Mouse (Mus musculus): ENCODE measurements around the gene Naa10.
A peak's percentile ranks its signal among the peaks of the same experiment; 100 is the strongest.

The Naa10 gene

DNA sequence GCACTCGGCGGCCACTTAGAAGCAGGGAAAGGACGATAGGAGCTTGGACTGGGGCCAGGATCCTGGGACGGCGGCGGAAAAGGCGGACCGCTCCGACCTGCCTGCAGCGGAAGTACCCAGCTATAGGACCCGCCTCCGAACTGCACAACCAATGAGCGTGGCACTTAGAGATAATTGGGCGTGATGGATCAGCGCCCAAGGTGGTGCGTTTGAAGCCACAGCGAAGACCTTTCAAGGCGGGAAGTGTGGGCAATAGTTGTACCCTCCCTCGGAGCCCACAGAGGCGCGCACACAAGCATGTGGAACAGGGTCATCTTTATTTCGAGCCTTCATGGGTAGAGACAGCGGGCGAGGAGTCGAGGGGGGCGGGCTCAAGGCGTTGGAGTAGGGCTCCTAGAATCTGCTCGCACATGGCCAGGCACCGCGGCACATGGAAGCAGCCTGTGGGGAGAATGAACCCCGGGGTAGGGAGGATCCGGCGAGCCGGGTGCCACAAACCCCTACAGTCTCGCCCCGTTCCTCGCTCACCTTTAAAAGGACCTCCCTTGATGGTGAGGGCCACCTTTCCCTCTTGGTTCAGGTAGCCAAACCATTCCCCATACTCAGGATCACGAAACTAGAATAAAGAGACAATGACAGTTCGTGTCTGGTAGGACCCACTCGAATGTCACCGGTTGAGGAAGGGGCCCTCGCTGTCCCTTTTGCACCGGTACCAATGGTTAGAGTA, at the start of gene Naa10, which contains the start of gene Arhgap4:
Gene Naa10 (minus strand): TSS at position 122 of the 727 bp plus-strand sequence.
Gene Arhgap4 (minus strand): TSS at position 48 of the 727 bp plus-strand sequence.
- peak; percentile 97 for ATAC-seq (ENCODE audit: insufficient number of reproducible peaks, low FRiP score, low TSS enrichment)

DNA sequence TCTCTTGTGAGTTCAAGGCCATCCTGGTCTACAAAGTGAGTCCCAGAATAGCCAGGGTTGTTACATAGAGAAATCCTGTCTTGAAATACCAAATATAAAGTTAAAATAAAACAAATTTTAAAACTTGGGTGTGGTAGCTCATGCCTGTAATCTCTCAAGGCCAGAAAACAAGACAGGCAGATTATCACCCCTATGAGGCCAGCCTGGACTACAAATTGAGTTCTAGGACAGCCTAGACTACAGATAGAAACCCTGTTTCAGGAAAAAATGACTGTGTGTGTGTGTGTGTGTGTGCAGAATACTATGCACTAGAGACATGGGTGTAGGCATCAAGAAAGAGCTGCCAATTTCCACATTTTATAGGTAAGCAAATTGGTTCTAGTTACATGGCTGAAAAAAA, 49.0 kb upstream of the Naa10 start:
- ATAC-seq (ENCODE audit: insufficient number of reproducible peaks, low FRiP score, low TSS enrichment), result no peak

DNA sequence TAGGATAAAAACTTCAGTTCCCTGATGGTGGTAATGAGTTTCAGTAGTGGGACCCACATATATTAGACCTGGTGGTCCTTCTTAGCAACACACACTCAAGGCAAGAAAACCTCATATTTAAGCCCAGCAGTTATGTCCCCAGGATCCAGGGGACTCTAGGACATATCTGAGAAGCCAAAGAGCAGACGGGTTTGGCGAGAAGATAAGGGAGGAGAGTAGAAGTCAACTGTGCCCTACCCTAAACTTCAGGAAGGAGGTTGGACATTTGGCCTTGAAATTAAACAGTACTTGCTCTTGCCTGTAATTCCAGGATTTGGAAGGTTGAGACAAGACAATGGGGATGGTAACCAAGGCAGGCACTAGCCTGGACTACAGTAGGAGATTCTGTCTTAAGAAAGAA, 48.0 kb upstream of the Naa10 start:
- no peak for ATAC-seq (ENCODE audit: insufficient number of reproducible peaks, low FRiP score, low TSS enrichment)

DNA sequence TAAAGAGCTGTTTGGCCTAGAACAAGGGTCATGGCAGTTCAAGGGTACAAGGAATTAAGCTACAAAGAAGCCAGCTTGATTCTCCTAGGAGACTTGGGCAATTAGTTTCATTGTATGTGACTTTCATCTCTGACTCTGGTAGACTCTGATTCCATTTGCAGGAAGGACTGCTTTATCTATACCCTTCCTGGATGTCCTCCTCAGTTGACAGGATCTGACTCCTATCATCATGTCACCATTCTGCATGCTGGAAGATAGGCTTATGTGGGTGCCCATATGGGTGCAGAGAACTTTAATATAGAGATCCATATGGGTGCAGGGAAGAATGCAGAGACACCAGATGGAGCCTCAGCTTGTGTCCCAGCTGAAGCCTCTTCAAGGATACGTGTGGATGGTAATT, 47.4 kb upstream of the Naa10 start:
- ATAC-seq (ENCODE audit: insufficient number of reproducible peaks, low FRiP score, low TSS enrichment), result no peak

DNA sequence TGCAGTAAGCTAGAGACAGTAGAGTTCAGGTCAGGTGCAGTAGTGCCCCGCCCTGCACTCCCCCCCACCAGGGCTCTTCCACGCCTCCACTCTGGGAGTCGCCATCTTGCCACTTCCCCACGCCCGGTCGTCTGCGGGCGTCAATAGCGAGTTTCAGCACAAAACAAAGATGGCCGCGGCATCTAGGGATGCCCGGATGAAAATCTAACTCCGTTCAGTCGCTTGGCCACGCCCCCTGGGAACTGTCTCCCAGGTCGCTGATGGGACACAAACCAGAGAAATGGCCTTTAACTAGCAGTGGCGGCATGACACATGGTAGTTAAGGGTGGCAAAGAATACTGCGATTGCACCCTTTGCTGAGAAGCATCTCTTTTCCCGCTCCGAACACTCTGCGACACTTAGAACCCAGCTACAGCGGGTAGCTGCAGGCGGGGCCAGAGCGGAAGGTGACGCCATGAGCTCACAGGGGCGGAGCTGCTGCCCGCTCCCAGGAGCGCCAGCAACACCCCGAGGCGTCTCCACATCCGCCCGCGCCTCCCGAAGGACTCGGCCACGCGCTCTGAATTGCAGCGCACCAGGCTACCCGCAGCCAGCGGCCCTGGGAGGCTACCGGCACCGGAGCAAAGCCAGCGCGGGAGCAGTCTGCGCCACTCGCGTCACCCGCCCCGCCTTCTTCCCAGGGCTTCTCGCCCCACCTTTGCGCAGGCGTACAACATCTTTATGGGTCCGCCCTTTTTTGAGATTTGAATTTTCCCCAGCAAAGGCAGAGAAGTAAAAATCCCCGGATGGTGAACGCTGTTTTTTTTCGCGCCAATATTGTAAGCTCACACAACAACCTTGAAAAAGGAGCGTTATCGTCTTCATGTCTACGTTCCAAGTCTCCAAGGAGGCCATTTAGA, 45.7 kb upstream of the Naa10 start:
- peak; percentile 77 for ATAC-seq (ENCODE audit: insufficient number of reproducible peaks, low FRiP score, low TSS enrichment)

DNA sequence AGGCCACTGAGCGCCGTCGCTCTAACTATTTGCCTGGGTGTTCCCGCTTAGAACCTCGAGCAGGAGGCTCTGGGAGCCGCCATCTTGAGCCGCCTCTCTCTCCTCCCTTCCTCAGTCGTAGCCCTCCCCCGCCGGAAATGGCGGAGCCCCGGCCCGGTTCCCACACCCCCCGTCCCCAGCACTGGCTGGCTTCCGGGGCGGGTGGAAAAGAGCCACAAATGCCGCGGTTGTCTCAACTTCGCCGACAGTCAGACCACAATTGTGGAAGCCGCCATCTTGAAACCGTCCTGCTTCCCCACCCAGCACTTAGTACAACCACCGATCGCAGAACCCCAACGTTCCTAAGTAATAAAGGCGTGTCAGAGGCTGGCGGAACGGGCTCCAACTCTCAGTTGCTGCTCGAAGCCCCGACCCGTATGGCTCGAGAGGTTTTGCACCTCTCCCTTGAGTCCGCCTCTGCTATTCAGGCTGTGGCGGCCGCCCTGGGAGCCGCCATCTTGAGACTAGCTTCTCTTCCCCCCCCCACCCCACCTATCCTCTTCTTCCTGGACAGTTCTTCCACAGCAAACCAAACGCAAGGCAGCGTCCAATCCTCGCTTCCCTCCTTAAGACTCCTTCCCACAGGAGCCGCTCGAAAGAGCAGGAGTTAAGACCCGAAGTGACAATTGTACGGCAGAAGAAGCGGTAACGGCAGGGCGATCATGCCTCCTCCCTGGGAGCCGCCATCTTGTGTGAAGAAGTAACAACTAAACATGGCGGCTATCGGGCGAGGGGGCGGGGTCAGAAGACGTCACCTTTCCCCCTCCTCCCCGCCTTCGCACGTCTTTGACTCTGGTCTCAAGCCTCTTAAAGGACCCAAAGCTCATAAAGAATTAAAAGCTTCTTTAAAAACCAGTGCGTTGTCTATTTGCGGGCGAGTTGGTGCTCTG, 44.8 kb upstream of the Naa10 start, which contains the start of gene Hcfc1:
Gene Hcfc1 (minus strand): TSS at position 110 of the 929 bp plus-strand sequence.
- ATAC-seq (ENCODE audit: insufficient number of reproducible peaks, low FRiP score, low TSS enrichment), result peak; percentile 56

DNA sequence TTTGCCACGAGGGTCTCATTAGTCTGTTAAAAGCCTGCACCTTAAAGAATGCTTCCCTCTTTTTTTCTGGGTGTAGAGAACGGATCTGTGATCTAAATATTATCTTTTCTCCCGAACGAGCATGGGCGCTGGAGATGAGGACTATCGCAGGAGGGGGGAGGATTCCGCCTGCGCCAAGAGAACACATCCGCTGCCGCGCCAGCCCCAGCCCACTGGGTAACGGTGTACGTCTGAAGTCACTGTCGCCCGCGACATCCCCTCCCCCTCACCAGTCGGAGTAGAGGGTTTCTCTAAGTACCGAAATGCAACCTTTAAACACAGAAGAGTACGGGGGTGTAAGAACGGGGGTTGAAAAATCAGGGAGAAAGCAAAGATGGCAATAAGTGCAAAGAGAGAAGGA, 43.6 kb upstream of the Naa10 start:
- ATAC-seq (ENCODE audit: insufficient number of reproducible peaks, low FRiP score, low TSS enrichment), result no peak

DNA sequence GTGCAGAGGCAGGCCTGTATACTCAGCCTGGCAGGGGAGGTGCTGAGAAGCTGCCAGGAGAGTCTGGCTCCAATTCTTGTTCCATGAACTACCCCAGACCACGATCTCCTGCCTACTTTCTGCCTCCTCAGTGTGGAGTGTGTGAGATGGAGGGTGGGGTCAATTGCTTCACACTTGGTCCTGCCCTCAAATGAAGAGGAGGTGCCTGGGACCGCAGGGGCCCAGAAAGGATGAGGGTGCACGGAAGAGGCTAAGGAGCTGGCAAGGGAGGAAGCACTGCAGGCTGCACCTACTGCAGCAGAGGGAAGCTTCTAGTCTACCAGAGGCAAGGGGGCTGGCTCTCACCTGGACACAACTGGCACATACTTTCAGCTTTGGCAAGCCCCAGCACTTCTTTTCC, 42.6 kb upstream of the Naa10 start:
- no peak for ATAC-seq (ENCODE audit: insufficient number of reproducible peaks, low FRiP score, low TSS enrichment)

DNA sequence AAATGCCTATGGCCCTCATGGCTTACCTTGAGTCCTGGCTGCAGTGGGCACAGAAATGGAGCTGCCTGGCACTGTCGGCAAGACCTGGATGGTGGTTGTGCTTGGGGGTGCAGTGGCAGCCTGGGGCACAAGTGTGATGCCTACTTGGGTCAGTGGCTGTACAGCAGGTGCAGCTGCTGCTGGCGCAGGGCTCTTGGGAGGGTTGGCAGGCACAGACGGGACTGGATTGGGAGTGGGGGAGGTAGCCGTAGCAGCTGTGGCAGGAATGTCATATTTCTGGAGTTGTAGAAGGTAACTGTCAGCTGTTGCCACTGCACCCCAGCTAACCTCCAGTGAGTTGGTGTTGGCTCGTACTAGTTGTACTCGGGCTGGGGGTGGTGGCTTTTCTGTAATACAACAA, 33.2 kb upstream of the Naa10 start:
- ATAC-seq (ENCODE audit: insufficient number of reproducible peaks, low FRiP score, low TSS enrichment), result no peak

DNA sequence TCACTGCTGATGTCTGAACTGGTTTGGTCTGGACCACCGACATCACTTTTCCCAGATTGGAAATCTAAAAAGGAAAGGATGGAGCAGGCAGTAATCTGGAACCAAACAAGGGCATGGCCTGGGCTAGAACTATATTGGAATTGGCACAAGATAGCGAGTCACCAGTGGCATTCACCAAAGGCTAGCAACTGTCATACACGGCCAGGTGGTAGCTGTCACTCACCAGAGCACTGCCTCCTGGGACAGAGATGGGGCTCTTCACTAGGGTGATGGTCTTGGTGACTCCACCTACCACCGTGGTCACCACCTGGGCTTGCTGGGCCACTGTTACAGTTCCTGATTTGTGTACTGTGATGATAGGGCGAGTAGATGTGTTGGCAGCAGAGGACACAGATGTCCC, 30.9 kb upstream of the Naa10 start:
- no peak for ATAC-seq (ENCODE audit: insufficient number of reproducible peaks, low FRiP score, low TSS enrichment)

DNA sequence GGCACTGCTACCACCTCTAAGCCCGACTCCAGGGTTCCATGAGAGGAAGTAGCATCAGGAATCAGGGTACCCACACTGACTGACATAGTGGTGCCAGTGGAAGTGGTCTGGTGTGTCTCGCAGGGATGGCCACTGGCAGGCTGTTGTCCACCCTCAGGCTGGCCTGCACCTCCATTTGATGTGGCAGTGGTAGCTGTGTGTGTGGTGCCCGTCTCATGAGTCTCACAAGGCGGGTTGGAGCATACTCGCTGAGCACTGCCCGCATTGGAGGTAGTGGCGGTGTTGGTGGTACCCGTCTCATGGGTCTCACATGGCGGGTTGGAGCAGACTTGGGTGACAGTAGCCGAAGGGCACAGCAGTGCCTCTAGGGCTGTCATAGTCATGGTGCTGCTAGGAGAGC, 27.6 kb upstream of the Naa10 start:
- no peak for ATAC-seq (ENCODE audit: insufficient number of reproducible peaks, low FRiP score, low TSS enrichment)

DNA sequence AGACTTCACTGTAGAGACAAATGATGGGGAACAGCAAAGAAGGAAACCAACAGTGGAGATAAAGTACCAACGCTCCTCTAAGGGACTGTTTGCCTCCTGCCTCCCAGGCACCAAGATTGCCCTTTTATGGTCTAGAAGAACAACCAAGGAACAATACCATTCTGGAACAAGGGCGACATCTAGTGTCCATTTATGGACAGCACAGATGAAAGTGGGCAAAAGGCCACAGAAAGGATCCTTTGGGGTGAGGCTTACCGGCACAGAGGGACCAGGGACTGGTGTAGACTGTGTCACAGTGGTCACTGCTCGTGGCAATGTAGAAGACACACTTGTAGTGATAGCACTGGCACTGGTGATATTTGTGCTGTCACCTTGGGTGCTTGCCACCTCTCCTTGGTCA, 26.9 kb upstream of the Naa10 start:
- peak; percentile 58; the same call in 1 of the 2 replicates for ATAC-seq (ENCODE audit: insufficient number of reproducible peaks, low FRiP score, low TSS enrichment)

DNA sequence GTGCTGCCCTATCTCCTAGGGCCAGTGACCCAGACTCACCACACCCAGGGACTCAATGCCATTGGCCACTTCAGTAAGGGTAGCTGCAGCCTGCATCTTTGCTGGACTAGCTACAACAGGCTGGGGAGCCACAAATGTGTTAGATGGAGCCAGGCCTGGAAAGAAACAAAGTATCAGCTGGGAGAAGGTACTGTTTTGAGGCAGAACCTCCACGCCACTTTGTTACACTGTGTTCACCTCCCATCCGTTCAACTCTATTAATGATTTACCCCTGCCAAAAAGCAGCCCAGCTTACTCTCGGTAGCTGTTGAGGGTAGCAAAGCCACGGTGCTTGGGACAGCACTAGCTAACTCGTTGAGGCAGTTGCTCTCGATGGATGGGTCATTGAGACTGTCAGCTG, 25.2 kb upstream of the Naa10 start:
- no peak for ATAC-seq (ENCODE audit: insufficient number of reproducible peaks, low FRiP score, low TSS enrichment)

DNA sequence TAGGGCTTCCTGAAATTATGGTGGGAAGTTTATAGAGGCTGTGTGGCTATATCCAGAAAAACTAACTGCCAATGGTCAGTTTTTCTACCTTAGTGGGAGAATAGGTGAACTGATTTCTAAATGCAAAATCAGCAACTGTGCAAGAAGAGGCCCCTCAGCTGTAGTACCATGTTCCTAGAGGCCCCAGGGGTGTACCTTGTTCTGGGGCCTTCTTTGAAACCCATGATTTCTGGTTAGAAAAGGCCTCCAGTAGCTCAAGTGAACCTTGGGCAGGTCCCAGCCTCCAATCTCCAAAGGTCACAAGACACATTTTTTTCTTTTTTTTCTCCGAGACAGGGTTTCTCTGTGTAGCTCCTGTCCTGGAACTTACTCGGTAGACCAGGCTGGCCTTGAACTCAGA, 20.6 kb upstream of the Naa10 start:
- ATAC-seq (ENCODE audit: insufficient number of reproducible peaks, low FRiP score, low TSS enrichment), result no peak

DNA sequence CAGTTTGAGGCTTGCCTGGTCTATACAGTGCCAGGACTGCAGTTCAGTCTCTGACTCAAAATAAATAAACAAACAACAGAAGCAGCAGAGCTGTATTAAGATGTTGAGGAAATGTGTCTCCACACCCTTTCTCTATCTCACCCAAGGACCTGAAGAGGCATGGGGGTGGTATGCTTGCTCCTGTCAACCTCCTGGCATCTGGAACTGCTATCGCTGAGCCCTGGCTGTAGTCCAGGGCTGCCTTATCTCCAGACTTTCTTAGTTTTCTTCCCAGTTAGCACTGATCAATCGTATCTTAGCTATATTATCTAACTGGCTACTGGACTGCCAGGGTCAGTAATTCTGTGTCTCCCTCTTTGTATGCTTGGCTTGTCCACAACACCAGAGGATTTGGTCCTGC, 20.1 kb upstream of the Naa10 start:
- ATAC-seq (ENCODE audit: insufficient number of reproducible peaks, low FRiP score, low TSS enrichment), result no peak

DNA sequence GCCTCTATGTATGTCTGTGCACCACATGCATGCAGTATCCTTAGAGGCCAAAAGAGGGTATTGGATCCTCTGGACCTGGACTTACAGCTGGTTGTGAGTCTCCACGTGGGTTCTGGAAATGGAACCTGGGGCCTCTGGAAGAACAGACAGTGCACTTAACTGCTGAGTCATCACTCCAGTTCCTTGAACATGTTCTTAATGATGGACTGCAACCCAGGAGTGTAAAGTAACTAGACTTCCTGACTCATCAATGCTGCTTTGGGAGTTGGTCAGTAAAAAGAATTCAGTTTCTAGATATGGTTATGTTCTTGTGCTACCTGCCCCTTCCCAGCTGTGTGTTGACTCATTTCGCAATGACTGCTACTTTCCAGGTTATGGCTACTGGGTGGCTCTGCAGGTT, 10.1 kb upstream of the Naa10 start:
- no peak for ATAC-seq (ENCODE audit: insufficient number of reproducible peaks, low FRiP score, low TSS enrichment)

DNA sequence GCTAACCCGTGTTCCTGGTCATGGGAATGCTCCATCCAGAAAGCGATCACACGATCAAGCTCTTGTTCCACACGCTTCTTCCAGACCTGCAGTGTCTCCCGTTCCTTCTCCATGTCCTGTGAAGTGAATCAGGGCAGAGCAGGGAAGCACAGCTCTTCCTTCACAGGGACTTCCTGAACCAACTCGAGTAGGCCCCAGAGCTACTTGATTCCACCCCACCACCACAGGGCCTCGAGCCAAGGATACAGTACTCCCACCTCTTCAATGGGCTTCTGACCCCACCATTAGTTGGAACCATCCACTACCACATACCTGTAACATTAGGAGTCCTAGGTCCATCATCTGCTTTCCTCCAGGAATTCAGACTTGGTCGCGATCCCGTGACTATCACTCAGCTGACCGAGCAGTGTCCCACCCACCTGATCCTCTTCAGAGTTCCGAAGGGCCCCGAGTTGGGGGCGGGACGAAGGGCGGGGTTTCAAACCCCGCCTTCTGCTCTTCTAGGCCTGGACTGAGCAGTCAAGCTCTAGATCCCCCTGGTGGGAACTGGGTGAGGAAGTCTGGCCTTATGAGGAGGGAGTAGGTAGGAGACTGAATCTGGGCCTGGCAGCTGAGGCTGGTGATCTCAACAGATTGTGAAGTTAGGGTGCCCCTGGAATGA, 8.8 kb upstream of the Naa10 start, which contains the start of gene Renbp:
Gene Renbp (minus strand): TSS at position 449 of the 661 bp plus-strand sequence.
- ATAC-seq (ENCODE audit: insufficient number of reproducible peaks, low FRiP score, low TSS enrichment), result no peak

DNA sequence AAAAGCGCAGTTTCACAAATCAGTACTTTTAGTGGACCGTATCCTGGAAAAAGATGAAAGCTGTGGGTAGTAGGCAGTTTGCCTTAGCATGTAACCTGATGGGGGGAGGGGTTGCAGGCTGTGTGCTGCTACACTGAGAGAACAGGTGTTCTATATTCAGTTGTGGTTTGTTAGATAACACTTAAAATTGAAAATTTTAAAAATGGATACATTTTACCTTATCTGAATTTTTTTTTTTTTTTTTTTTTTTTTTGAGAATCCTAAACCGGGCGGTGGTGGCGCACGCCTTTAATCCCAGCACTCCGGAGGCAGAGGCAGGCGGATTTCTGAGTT, 772 bp upstream of the Naa10 start:
- ATAC-seq (ENCODE audit: insufficient number of reproducible peaks, low FRiP score, low TSS enrichment), result no peak

DNA sequence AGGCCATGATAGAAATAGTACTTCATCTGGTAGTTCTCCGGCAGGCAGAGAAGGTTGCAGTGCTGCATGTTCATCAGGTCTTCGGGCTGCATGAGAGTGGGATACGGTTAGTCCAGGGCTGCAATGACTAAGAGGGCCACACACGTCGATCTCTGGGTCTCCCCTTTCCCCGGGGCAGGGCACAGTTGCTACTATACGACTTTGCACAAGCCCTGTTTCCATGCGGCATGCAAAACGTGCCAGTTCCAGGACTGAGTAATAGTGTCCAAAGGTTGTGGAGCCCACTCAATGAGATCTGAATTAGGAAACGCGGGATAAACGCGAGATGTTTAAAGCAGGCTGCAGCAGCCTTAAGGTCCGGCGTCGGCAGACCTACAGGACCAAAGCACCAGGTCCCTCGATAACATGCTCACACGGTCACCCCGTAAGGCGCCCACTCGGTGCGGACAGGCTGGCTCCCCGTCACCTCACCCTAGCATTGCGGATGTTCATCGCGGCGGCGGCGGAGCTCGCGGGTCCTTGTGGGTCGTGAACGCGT, 390 bp downstream of the Naa10 start:
- 0 out of 2 replicates have a peak, but pooled peaks have one; percentile 16 for ATAC-seq (ENCODE audit: insufficient number of reproducible peaks, low FRiP score, low TSS enrichment)

DNA sequence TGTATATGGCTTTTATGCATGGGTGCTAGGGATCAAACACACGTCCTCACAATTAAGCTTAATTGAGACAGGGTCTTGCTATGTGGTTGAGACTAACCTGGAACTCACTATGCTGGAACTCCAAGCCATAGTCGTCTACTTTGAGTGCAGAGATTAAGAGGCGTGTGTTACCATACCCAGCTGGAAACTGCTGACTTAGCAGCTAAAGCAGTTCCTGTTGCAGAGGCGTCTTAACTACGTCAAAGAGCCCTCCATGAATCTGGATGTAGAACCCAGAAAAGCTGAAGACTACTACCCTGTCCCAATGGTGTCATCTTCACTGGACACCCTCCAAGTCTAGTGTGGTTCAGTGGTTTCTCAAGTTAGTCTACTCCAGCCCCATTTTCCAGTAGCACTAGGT, 3.1 kb downstream of the Naa10 start:
- no peak for ATAC-seq (ENCODE audit: insufficient number of reproducible peaks, low FRiP score, low TSS enrichment)
